Mouse (Mus musculus) hindbrain, embryonic 16.5 days (tissue): ENCODE data around the gene Diras2. TPM values are rescaled to one million over a fixed set of nuclear protein-coding genes. Genes with fewer than 3 reads are reported as not detected.
A peak's percentile ranks its signal among the peaks of the same experiment; 100 is the strongest.

Experiments used
- ATAC-seq: fragments of 200-750 bp; cut with Nextera tagmentation; 2 replicates; pipeline ENCODE4 v1.8.0; 2017; ENCODE audit warnings: moderate TSS enrichment, moderate library complexity
- H3K27ac ChIP-seq: fragments of 300-500 bp; sonication (generic); 2 replicates; pipeline ENCODE4 v1.5.1; 2014; ENCODE audit warnings: low read depth, mild to moderate bottlenecking, control low read depth, low read length, moderate library complexity
- H3K27me3 ChIP-seq: fragments of 300-500 bp; sonication (generic); replicated peaks from 2 replicates; pipeline ENCODE4 v1.6.1; 2014; ENCODE audit warnings: low read length; ENCODE audit not compliant: control insufficient read depth, insufficient read depth
- H3K36me3 ChIP-seq: fragments of 300-500 bp; sonication (generic); 2 replicates; pipeline ENCODE4 v1.6.1; 2014; ENCODE audit warnings: mild to moderate bottlenecking, low read length, moderate library complexity, mixed read lengths; ENCODE audit not compliant: control insufficient read depth, insufficient read depth
- H3K4me1 ChIP-seq: fragments of 300-500 bp; sonication (generic); 2 replicates; pipeline ENCODE4 v1.6.1; 2014; ENCODE audit warnings: low read depth, low read length; ENCODE audit not compliant: control insufficient read depth, insufficient read depth
- H3K4me2 ChIP-seq: fragments of 300-500 bp; sonication (generic); 2 replicates; pipeline ENCODE4 v1.6.1; 2014; ENCODE audit warnings: mild to moderate bottlenecking, low read length, control low read depth, moderate library complexity
- H3K4me3 ChIP-seq: fragments of 300-500 bp; sonication (generic); 2 replicates; pipeline ENCODE4 v1.5.1; 2014; ENCODE audit warnings: mild to moderate bottlenecking, low read length, control low read depth, moderate library complexity
- H3K9ac ChIP-seq: fragments of 300-500 bp; sonication (generic); 2 replicates; pipeline ENCODE4 v1.6.1; 2014; ENCODE audit warnings: low read depth, mild to moderate bottlenecking, control low read depth, low read length, moderate library complexity
- H3K9me3 ChIP-seq: fragments of 300-500 bp; sonication (generic); 2 replicates; pipeline ENCODE4 v1.6.1; 2014; ENCODE audit warnings: mild to moderate bottlenecking, low read length, moderate library complexity; ENCODE audit not compliant: control insufficient read depth
- WGBS: fragments of 180-500 bp; shearing (Covaris S2); extraction: QIAGEN DNeasy Blood & Tissue Kit; methylation state at CpG from one replicate; pipeline ENCODE4 v1.1.7; 2014; 5-methylcytosine and 5-hydroxymethylcytosine counted together
- polyA plus RNA-seq: library from polyadenylated mRNA; unstranded; fragments of >200 nt; fragmentation: Nextera tagmentation; extraction: Ambion mirVana; gene quantifications from 2 replicates; pipeline ENCODE4 v1.2.1, GENCODE M21; 2015

The Diras2 gene
- polyA plus RNA-seq: 6.2 and 7.9 TPM in 2 replicates

DNA sequence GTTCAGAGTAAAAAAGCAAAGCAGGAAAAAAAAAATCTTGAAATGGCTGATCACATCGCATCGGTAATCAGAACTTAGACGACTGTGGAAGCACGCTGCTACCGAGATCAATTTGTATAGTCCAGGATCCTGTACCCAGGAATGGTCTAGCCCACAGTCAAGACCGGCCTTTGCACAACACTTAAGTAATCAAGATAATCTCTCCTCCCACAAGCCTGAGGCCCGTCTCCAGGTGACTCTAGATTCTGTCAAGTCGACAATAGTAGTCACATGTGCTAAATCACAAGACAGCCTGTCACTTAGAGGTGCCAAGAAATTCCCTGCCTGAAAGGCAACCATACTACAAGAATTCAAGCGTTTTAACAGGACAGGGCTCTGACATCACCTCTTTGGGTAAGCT lies at the start of gene Diras2:
Gene Diras2 (minus strand): TSS at position 159 of the 400 bp plus-strand sequence.
- peak within 1 kb of the TSS; percentile 88 for H3K27ac ChIP-seq
- H3K36me3 ChIP-seq: no peaks in the 10 kb centered on the region
- peak within 1 kb of the TSS; percentile 70 for H3K4me3 ChIP-seq
- peaks cover 4% of the 10 kb centered on the region for H3K4me1 ChIP-seq
- H3K9me3 ChIP-seq: no peaks in the 10 kb centered on the region
- H3K9ac ChIP-seq: peak within 1 kb of the TSS; percentile 83
- 58% methylated on average over 9 of the region's 9 CpGs for WGBS
- H3K4me2 ChIP-seq: peak within 1 kb of the TSS; percentile 89
- no peaks in the 10 kb centered on the region for H3K27me3 ChIP-seq
- no peak for ATAC-seq

DNA sequence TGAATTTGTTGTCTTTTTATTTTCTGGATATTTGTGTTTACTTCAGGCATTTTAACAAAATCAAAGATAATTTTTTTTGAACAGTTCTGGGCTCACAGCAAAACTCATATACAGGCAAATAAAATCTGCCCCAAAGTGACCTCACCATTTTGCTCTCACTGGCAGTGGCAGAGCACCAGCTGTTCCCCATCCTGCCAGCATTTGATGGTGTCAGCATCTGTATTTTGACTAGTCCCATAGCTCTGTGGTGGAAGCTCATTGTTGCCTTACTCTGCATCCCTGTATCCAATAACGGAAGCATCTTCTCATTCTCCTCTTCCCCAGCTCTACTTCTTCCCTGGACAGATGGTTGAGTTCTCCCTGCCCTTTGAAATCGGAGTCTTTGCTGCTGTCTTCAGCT lies 47.7 kb upstream of the Diras2 start:
- H3K9me3 ChIP-seq: no peaks in the 10 kb centered on the region
- H3K36me3 ChIP-seq: no peaks in the 10 kb centered on the region
- H3K27me3 ChIP-seq: peaks cover 6% of the 10 kb centered on the region
- no peak overlapping the region for H3K4me3 ChIP-seq
- no peak overlapping the region for H3K27ac ChIP-seq
- 68% methylated on average over 2 of the region's 2 CpGs for WGBS
- no peak for ATAC-seq
- H3K4me2 ChIP-seq: no peak overlapping the region
- H3K9ac ChIP-seq: no peak overlapping the region
- H3K4me1 ChIP-seq: peaks cover 4% of the 10 kb centered on the region

DNA sequence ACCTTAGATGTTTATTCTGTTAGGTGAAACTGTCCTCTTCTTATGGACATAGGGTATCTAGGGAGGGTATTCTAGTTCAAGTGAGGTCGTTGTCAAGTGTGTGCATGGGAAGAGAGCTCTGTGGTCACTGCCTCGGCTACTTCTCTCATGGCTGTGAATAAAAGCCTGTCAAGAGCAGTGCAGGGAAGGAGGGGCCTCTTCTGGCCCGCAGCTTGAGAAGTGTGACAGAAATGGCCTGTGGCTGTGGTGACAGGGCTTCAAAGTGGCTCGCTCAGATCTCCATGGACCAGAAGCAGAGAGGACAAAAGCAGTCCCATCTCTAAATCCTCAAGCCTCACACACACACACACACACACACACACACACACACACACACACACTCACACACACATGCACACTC lies 46.9 kb upstream of the Diras2 start:
- ATAC-seq: no peak
- Histone ChIP-seq H3K4me3 (no peak overlapping the region), H3K9ac (no peak overlapping the region), H3K36me3 (no peaks in the 10 kb centered on the region), H3K27ac (no peak overlapping the region), H3K4me2 (no peak overlapping the region), H3K9me3 (no peaks in the 10 kb centered on the region), H3K4me1 (peaks cover 4% of the 10 kb centered on the region), H3K27me3 (peaks cover 6% of the 10 kb centered on the region)
- WGBS: 21% methylated on average over 4 of the region's 4 CpGs

DNA sequence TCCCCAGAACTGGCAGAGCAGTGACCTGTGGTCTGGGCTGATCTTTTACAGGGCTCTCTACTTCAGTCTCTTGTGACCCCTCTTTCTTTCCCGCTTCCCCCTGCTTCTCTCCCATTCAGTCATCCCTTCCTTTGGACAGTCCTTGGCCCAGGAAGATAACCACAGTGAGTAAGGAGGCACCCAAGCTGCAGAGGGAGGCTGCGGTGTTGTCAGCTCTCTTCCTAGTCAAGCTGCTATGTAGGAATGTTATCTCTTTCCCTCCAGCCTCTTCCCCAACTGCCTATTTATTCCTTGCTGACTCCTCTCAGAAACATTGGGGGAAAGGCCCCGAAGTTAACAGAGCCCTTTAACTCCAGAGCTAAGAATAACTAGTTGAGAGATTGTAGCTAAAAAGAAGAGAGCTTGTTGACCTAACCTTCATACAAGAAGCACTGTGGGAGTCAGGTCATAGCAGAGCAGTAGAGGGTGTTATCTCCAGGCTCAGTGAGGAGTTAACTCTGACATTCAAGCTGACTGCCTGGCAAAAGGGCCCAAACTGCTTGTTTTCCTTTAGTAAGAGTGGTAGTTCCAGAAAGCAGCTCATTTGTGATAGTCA lies 46.3 kb upstream of the Diras2 start:
- Histone ChIP-seq H3K27ac (no peak overlapping the region), H3K9ac (no peak overlapping the region), H3K4me2 (no peak overlapping the region), H3K36me3 (no peaks in the 10 kb centered on the region), H3K4me3 (no peak overlapping the region), H3K4me1 (no peaks in the 10 kb centered on the region; the same call in 1 of the 2 replicates), H3K27me3 (peaks cover 6% of the 10 kb centered on the region; the same call in 1 of the 2 replicates), H3K9me3 (no peaks in the 10 kb centered on the region)
- 76% methylated on average over 3 of the region's 3 CpGs for WGBS
- ATAC-seq: no peak

DNA sequence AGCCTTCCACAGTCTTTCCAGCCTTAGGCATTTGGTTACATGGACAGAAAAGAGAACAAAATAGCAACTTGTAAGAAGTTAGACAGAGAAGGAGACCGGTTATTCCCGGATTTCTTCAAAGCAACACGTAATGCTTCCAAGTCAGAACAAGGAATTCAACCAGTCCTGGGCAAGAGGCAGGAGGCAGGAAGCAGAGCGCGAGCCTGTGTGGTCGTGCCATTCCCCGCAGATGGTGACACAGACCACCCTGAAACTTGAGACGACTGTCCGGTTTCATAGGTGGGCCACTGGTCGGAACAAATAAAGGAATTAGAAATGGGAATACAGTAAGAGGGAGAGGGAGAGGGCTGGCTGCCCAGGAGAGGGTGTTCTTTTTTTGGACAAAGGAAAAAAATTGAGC lies 45.8 kb upstream of the Diras2 start:
- 53% methylated on average over 10 of the region's 10 CpGs for WGBS
- no peak for ATAC-seq
- H3K4me1 ChIP-seq: no peaks in the 10 kb centered on the region; the same call in 1 of the 2 replicates

DNA sequence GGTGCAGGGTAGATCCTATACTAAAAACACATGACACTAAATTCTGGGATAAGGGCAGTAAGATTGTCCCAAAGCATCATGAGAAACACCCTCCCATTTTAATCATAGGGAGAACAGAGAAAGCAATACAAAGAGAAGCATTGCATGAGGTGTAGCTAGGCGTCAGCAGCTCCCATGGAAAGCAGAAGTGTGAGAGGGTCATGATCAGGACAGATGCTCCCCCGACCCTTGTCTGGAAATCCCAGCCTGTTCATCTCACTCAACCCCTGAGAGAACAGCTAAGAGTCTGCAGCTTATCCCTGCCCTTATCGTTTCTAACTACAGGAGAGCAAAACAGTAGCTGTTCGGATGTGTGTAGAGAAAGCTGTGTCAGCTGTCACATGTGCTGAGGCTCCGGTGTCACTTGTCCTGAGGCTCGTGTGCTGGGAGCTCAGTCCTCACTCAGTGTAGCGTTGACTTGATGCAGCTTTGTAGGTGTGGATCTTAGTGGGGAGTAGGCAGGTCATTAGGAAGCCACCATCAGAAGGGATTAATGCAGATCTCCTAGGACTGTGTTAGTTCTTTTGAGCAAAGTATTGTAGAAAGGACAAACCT lies 45.0 kb upstream of the Diras2 start:
- 71% methylated on average over 7 of the region's 7 CpGs for WGBS
- Histone ChIP-seq H3K36me3 (no peaks in the 10 kb centered on the region), H3K4me2 (no peak overlapping the region), H3K9me3 (no peaks in the 10 kb centered on the region), H3K4me1 (no peaks in the 10 kb centered on the region; the same call in 1 of the 2 replicates), H3K9ac (no peak overlapping the region), H3K27ac (no peak overlapping the region), H3K27me3 (0 out of 2 replicates have a peak, but pooled peaks cover 6% of the 10 kb centered on the region), H3K4me3 (no peak overlapping the region)
- no peak for ATAC-seq

More for the DNA sequence above, 45.8 kb upstream of the Diras2 start:
- H3K4me2 ChIP-seq: no peak overlapping the region
- no peaks in the 10 kb centered on the region for H3K9me3 ChIP-seq
- H3K4me3 ChIP-seq: no peak overlapping the region
- no peak overlapping the region for H3K9ac ChIP-seq
- H3K36me3 ChIP-seq: no peaks in the 10 kb centered on the region
- 0 out of 2 replicates have a peak, but pooled peaks cover 6% of the 10 kb centered on the region for H3K27me3 ChIP-seq
- H3K27ac ChIP-seq: no peak overlapping the region

DNA sequence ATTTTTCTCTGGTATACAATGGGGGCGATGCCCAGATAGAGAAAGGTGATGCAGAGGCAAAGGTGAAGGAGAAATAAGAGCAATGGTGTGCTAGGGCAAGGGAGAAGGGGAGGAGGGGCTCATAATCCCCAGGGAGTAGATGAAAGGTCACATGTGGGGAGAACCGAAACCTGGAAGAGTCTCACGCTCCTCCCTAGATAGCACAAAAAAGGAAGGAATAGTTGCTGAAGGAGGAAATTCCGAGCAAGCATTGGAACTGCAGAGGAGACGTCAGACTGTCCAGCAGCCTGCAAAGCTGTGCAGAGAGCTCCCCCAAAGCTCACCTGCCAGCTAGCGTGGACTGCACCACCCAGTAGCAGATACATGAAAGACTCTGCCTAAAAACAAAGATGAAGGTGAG lies 44.4 kb upstream of the Diras2 start:
- Histone ChIP-seq H3K9ac (no peak overlapping the region), H3K4me1 (no peaks in the 10 kb centered on the region; the same call in 1 of the 2 replicates), H3K27ac (no peak overlapping the region), H3K9me3 (no peaks in the 10 kb centered on the region), H3K4me2 (no peak overlapping the region), H3K4me3 (no peak overlapping the region), H3K36me3 (no peaks in the 10 kb centered on the region), H3K27me3 (0 out of 2 replicates have a peak, but pooled peaks cover 3% of the 10 kb centered on the region)
- ATAC-seq: no peak
- WGBS: 87% methylated on average over 6 of the region's 6 CpGs

DNA sequence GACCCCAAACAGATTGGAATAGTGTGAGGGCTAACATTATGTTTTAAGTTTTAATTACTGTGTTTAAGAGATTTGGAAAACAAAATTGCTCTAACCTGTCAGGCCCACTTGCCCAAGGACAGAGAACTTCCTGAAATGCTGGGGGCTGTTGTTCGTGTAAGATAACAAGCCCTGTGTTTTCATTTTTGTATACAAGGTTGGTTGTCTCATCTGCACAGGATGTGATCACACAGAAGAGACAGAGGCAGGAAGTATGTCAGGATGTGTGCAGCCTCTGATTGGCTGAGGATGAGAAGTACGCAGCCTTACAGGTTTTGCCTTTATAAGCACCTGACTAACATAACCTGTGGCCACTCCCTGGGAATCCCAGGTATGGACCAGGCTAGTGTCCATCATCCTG lies 43.2 kb upstream of the Diras2 start:
- Histone ChIP-seq H3K4me3 (no peak overlapping the region), H3K9me3 (no peaks in the 10 kb centered on the region), H3K36me3 (no peaks in the 10 kb centered on the region), H3K27me3 (0 out of 2 replicates have a peak, but pooled peaks cover 1% of the 10 kb centered on the region), H3K27ac (no peak overlapping the region), H3K4me2 (no peak overlapping the region), H3K9ac (no peak overlapping the region), H3K4me1 (peaks cover 2% of the 10 kb centered on the region)
- no peak for ATAC-seq
- WGBS: 88% methylated on average over 2 of the region's 2 CpGs

DNA sequence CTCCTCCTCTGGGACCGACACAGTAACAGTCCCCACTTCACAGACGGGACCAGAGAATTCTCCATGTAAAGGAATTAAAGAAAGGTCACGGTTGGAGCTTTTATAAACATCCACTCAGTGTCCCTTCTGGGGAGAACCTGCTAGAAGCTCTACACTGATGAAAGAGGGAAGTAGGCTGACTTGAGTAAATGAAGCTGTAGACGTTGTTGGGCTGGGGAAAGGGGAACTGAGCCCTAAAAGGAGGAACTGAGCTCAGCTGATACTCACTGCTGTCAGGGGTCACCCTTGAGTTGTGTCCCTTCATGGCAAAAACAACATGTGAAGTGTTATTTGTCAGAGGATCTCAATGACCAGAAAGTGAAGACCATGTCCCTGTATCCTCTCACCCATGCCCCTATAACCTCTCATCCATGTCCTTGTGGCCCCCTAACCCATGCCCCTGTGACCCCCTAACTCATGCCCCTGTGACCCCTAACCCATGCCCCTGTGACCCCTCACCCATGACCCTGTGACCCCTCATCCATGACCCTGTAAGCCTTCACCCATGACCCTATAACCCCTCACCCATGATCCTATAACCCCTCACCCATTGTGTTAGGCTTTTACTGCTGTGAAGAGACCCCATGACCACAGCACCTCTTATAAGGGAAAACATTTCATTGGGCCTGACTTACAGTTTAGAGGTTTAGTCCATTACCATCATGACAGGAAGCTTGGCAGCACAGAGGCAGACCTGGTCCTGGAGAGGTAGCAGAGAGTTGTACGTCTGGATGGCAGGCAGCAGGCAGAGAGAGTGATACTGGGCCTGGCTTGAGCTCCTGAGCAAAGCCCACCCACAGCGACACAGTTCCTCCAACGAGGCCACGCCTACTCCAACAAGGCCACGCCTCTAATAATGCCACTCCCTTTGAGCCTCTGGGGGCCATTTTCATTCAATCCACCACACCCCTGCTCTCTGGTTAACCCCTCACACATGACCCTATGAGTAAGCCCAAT lies 41.7 kb upstream of the Diras2 start:
- H3K27ac ChIP-seq: no peak overlapping the region
- no peaks in the 10 kb centered on the region for H3K27me3 ChIP-seq
- no peak overlapping the region for H3K9ac ChIP-seq
- 81% methylated on average over 9 of the region's 9 CpGs for WGBS
- H3K4me1 ChIP-seq: peaks cover 2% of the 10 kb centered on the region
- H3K4me2 ChIP-seq: no peak overlapping the region
- H3K36me3 ChIP-seq: no peaks in the 10 kb centered on the region
- no peaks in the 10 kb centered on the region for H3K9me3 ChIP-seq
- H3K4me3 ChIP-seq: no peak overlapping the region
- no peak for ATAC-seq
